Mouse (Mus musculus): ENCODE data around the gene Ltf.

Gene Ltf

GRCm38 (mm10) chr9:111087960-111088359 is 68.9 kb downstream of the Ltf start:
- in situ Hi-C loops (cut with MboI): no loop called here

GRCm38 (mm10) chr9:111088886-111089285 is 69.8 kb downstream of the Ltf start:
- in situ Hi-C loops (cut with MboI): no loop called here

All from mature B cell (primary cell).